Mouse (Mus musculus) heart, embryonic 12.5 days (tissue): ENCODE data around the gene Ubr2. TPM values are rescaled to one million over a fixed set of nuclear protein-coding genes. Genes with fewer than 3 reads are reported as not detected.

Experiments used
- ATAC-seq: fragments of 200-750 bp; cut with Nextera tagmentation; 2 replicates; pipeline ENCODE4 v1.8.0; 2017; ENCODE audit warnings: moderate TSS enrichment, moderate library complexity; ENCODE audit not compliant: insufficient number of reproducible peaks, low FRiP score
- H3K27ac ChIP-seq: fragments of 300-500 bp; sonication (generic); 2 replicates; pipeline ENCODE4 v1.5.1; 2016; ENCODE audit warnings: mild to moderate bottlenecking, moderate library complexity; ENCODE audit not compliant: poor library complexity, severe bottlenecking
- H3K27me3 ChIP-seq: fragments of 300-500 bp; sonication (generic); replicated peaks from 2 replicates; pipeline ENCODE4 v1.6.1; 2016; ENCODE audit warnings: mild to moderate bottlenecking, moderate library complexity
- H3K36me3 ChIP-seq: fragments of 300-500 bp; sonication (generic); 2 replicates; pipeline ENCODE4 v1.6.1; 2016; ENCODE audit warnings: mild to moderate bottlenecking, moderate library complexity
- H3K4me1 ChIP-seq: fragments of 300-500 bp; sonication (generic); replicated peaks from 2 replicates; pipeline ENCODE4 v1.6.1; 2016; ENCODE audit warnings: mild to moderate bottlenecking
- H3K4me2 ChIP-seq: fragments of 300-500 bp; sonication (generic); 2 replicates; pipeline ENCODE4 v1.6.1; 2016; ENCODE audit warnings: mild to moderate bottlenecking, moderate library complexity
- H3K4me3 ChIP-seq: fragments of 300-500 bp; sonication (generic); 2 replicates; pipeline ENCODE4 v1.5.1; 2016; ENCODE audit warnings: mild to moderate bottlenecking
- H3K9ac ChIP-seq: fragments of 300-500 bp; sonication (generic); 2 replicates; pipeline ENCODE4 v1.6.1; 2016; ENCODE audit warnings: mild to moderate bottlenecking, moderate library complexity
- H3K9me3 ChIP-seq: fragments of 300-500 bp; sonication (generic); replicated peaks from 2 replicates; pipeline ENCODE4 v1.6.1; 2016; ENCODE audit warnings: mild to moderate bottlenecking, moderate library complexity
- WGBS: fragments of 180-500 bp; shearing (Covaris S2); methylation state at CpG from one replicate; pipeline ENCODE4 v1.1.7; 2016; 5-methylcytosine and 5-hydroxymethylcytosine counted together
- polyA plus RNA-seq: library from polyadenylated mRNA; unstranded; fragments of >200 nt; fragmentation: Nextera tagmentation; extraction: Ambion mirVana; gene quantifications from 2 replicates; pipeline ENCODE4 v1.2.1, GENCODE M21; 2016

Ubr2 gene
- polyA plus RNA-seq, 1 experiment from 2014 or later, result 20.2 TPM

- no peak overlapping the region for H3K9ac ChIP-seq
- H3K9me3 ChIP-seq, result no peaks in the 10 kb centered on the region
- H3K4me2 ChIP-seq, result no peak overlapping the region
- 1% methylated on average over 4 of the region's 4 CpGs for WGBS
- no peak overlapping the region for H3K27ac ChIP-seq
- ATAC-seq, result no peak
- 0 out of 2 replicates have a peak, but pooled peaks cover 3% of the 10 kb centered on the region for H3K27me3 ChIP-seq
- 0 out of 2 replicates have a peak, but pooled peaks cover 2% of the 10 kb centered on the region for H3K4me1 ChIP-seq
- H3K36me3 ChIP-seq, result no peaks in the 10 kb centered on the region
- no peak overlapping the region for H3K4me3 ChIP-seq
Measured at GRCm38 (mm10) chr17:47033643-47034042, 23.3 kb upstream of the Ubr2 start.

- no peak for ATAC-seq
- Histone ChIP-seq H3K9me3 (no peaks in the 10 kb centered on the region), H3K9ac (no peak overlapping the region), H3K27ac (no peak overlapping the region), H3K4me1 (no peaks in the 10 kb centered on the region), H3K4me2 (no peak overlapping the region), H3K4me3 (no peak overlapping the region), H3K36me3 (no peaks in the 10 kb centered on the region), H3K27me3 (no peaks in the 10 kb centered on the region)
- 67% methylated on average over 1 of the region's 1 CpGs for WGBS
Measured at GRCm38 (mm10) chr17:47024805-47025204, 14.4 kb upstream of the Ubr2 start.

GRCm38 (mm10) chr17:47023369-47023768, 13.0 kb upstream of the Ubr2 start:
- Histone ChIP-seq H3K27me3 (no peaks in the 10 kb centered on the region), H3K4me1 (no peaks in the 10 kb centered on the region), H3K27ac (no peak overlapping the region), H3K9ac (no peak overlapping the region), H3K4me3 (no peak overlapping the region), H3K36me3 (no peaks in the 10 kb centered on the region), H3K9me3 (no peaks in the 10 kb centered on the region), H3K4me2 (no peak overlapping the region)
- ATAC-seq, result no peak
- WGBS, result 66% methylated on average over 1 of the region's 1 CpGs

- Histone ChIP-seq H3K4me3 (no peak overlapping the region), H3K4me2 (no peak overlapping the region), H3K9me3 (no peaks in the 10 kb centered on the region), H3K27ac (no peak overlapping the region), H3K4me1 (peaks cover 13% of the 10 kb centered on the region), H3K36me3 (no peaks in the 10 kb centered on the region), H3K27me3 (no peaks in the 10 kb centered on the region), H3K9ac (no peak overlapping the region)
- WGBS, result 38% methylated on average over 11 of the region's 11 CpGs
- ATAC-seq, result no peak
Measured at GRCm38 (mm10) chr17:47012896-47013295, 2.5 kb upstream of the Ubr2 start.

DNA sequence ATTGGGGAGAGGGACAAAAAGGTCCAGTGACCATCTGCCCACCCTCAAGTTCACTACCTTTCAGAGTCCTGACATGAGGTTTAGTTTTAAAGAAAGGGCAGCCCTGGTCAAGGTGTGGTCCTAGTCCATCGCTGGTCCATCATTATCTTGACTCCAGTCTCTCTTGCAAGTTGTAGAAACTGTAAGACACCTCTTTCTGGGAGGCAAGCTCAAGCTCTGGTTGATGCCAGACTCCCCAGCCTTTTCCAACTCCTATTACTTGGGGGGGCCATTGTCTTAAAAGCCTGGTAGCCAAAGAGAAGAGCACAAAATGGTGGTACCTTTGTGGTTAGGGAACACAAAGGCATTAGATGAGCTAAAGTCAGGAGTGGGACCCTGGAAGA, 1.3 kb upstream of the Ubr2 start:
- 68% methylated on average over 1 of the region's 1 CpGs for WGBS
- Histone ChIP-seq H3K4me3 (no peak overlapping the region), H3K4me1 (peaks cover 22% of the 10 kb centered on the region), H3K27ac (no peak overlapping the region), H3K9me3 (no peaks in the 10 kb centered on the region), H3K36me3 (peaks cover 8% of the 10 kb centered on the region), H3K27me3 (no peaks in the 10 kb centered on the region), H3K9ac (no peak overlapping the region), H3K4me2 (no peak overlapping the region)
- ATAC-seq, result no peak

DNA sequence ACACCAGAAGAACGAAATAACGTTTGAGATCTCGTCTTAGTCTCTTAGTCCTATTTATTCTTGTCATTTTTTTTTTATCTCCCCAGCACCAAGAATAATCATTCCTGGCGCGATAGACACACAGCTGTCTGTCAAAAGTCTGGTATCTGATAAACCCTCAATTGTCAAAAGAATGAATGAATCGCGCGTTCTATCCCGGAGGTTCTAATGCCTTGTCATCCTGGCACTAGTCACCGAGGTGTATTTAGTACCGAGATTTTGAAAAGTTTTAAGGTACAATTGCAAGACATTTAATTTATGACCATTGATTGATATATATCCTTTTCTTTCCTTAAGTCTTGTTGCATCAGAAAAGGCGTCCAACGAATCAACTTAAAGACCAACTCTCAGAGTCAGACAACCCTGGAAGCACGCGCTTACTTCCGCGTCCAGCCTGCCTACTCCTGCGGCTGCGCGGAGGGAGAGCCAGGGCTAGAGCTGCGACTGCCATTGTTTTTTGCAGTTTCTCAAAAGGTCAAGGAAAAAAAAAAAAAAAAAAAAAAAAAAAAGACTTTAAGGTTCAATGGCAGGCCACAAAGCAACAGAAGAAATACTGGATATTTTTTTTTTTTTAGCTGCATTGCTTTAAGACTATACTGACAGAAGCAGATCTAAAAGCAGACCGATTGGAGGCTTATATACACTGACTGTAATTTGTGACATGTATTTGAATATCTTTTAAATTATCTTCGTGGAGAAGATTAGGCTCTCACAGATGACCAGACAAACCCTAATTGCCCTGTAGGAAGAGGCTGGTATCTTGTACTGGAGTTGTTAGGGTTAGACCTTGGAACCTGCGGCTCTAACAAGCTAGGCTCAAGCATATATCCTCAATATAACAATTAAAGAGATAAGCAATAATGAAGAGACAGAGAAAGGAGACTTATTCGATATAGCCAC, 635 bp upstream of the Ubr2 start:
- ATAC-seq, result peak; percentile 71

DNA sequence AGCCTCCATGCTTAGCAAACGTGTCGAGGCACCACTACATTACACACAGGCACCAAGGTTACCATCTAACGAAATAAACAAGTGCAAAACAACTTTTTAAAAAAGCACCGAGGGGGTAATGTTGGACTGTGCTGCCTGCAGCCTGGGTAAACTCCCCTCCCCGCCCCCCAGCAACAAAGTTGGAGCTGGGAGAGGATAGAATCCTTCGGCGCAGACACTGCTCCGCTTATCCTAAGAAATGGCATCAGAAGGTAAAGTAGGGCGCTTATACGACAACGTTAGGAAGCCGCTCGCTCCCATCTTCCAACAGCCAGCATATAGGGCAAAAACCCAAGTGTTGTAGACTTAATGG, 834 bp downstream of the Ubr2 start:
- Histone ChIP-seq H3K4me2 (peak overlapping the region; percentile 85), H3K9me3 (no peaks in the 10 kb centered on the region), H3K27me3 (no peaks in the 10 kb centered on the region), H3K36me3 (peaks cover 13% of the 10 kb centered on the region), H3K4me1 (peaks cover 34% of the 10 kb centered on the region), H3K27ac (peak overlapping the region; percentile 97), H3K4me3 (peak overlapping the region; percentile 82), H3K9ac (peak overlapping the region; percentile 94)
- no peak for ATAC-seq
- WGBS, result under 1% methylated on average over 13 of the region's 13 CpGs

More for the DNA sequence above, 635 bp upstream of the Ubr2 start:
- peak overlapping the region; percentile 85 for H3K4me2 ChIP-seq
- H3K4me1 ChIP-seq, result peaks cover 29% of the 10 kb centered on the region
- H3K4me3 ChIP-seq, result peak overlapping the region; percentile 82
- 13% methylated on average over 25 of the region's 25 CpGs for WGBS
- H3K36me3 ChIP-seq, result peaks cover 13% of the 10 kb centered on the region
- H3K27me3 ChIP-seq, result no peaks in the 10 kb centered on the region
- no peak overlapping the region for H3K9ac ChIP-seq
- no peaks in the 10 kb centered on the region for H3K9me3 ChIP-seq
- H3K27ac ChIP-seq, result peak overlapping the region; percentile 48

DNA sequence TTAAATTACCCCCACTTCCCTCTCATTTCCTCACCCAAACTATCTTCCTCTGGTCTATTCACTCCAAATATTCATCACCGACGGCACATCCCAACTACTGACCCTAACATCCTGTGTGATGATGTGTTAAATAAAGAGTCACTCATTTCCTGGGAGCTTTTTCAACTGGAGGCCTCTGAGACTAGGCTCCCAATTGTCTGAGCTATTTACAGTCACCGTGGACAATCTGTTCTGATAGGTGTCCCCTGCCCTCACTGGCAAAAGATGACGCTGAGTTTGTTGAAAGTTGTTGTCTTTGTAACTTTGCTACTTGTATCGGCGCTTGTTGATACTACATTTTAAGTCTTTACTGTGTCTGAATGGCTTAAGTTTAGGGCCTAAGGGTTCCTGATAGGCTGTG, 1.3 kb downstream of the Ubr2 start:
- peak overlapping the region; percentile 82 for H3K4me3 ChIP-seq
- H3K4me1 ChIP-seq, result peaks cover 34% of the 10 kb centered on the region
- 8% methylated on average over 6 of the region's 6 CpGs for WGBS
- H3K27ac ChIP-seq, result peak overlapping the region; percentile 97; the same call in 1 of the 2 replicates
- H3K27me3 ChIP-seq, result no peaks in the 10 kb centered on the region
- peaks cover 13% of the 10 kb centered on the region for H3K36me3 ChIP-seq
- no peak for ATAC-seq
- peak overlapping the region; percentile 85 for H3K4me2 ChIP-seq
- no peaks in the 10 kb centered on the region for H3K9me3 ChIP-seq
- peak overlapping the region; percentile 94 for H3K9ac ChIP-seq

- H3K27me3 ChIP-seq, result no peaks in the 10 kb centered on the region
- peak overlapping the region; percentile 82 for H3K4me3 ChIP-seq
- no peaks in the 10 kb centered on the region for H3K9me3 ChIP-seq
- 35% methylated on average over 8 of the region's 8 CpGs for WGBS
- H3K9ac ChIP-seq, result no peak overlapping the region
- H3K4me1 ChIP-seq, result peaks cover 34% of the 10 kb centered on the region
- no peak for ATAC-seq
- peak overlapping the region; percentile 85 for H3K4me2 ChIP-seq
- peaks cover 13% of the 10 kb centered on the region for H3K36me3 ChIP-seq
- no peak overlapping the region for H3K27ac ChIP-seq
Measured at GRCm38 (mm10) chr17:47008506-47008905, 1.9 kb downstream of the Ubr2 start.

DNA sequence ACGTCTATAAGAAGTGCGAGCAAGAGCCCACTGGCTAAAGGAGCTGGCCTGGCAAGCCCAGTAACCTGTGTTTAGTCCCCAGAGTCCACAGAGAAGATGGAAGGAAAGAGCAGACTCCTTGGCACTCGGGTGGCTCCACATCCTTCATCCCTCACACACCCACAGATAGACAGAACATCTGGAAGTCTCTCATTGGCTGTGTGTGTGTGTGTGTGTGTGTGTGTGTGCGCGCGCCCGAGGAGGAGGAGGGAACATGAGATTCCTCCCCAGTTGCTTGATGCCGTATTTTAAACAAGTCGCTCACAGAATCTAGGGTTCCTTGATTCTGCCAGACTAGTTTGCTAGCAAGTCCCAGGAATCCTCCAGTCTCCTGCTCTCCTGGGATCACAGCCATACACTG, 3.6 kb downstream of the Ubr2 start:
- Histone ChIP-seq H3K9ac (0 out of 2 replicates have a peak overlapping the region, but pooled peaks have one; percentile 8), H3K27me3 (no peaks in the 10 kb centered on the region), H3K4me1 (peaks cover 34% of the 10 kb centered on the region), H3K9me3 (no peaks in the 10 kb centered on the region), H3K4me2 (no peak overlapping the region), H3K36me3 (peaks cover 16% of the 10 kb centered on the region), H3K27ac (peak overlapping the region; percentile 23; the same call in 1 of the 2 replicates), H3K4me3 (no peak overlapping the region)
- WGBS, result 84% methylated on average over 9 of the region's 9 CpGs
- no peak for ATAC-seq

GRCm38 (mm10) chr17:47005741-47006405, 4.5 kb downstream of the Ubr2 start:
- no peak overlapping the region for H3K4me3 ChIP-seq
- H3K27me3 ChIP-seq, result no peaks in the 10 kb centered on the region
- H3K4me2 ChIP-seq, result no peak overlapping the region
- no peak overlapping the region for H3K9ac ChIP-seq
- peaks cover 16% of the 10 kb centered on the region for H3K36me3 ChIP-seq
- H3K4me1 ChIP-seq, result peaks cover 34% of the 10 kb centered on the region
- no peaks in the 10 kb centered on the region for H3K9me3 ChIP-seq
- ATAC-seq, result no peak
- 0 out of 2 replicates have a peak overlapping the region, but pooled peaks have one; percentile 23 for H3K27ac ChIP-seq
- 55% methylated on average over 7 of the region's 7 CpGs for WGBS
